Mouse (Mus musculus) monocyte, adult 2 months (primary cell): ENCODE results near the gene Gm21409.
"Not testable (repeated sequence)": the region's sequence is repeated elsewhere in the genome, so short reads cannot be mapped to it uniquely, and the experiment has no call there.

Experiments used
- DNase-seq, 2 experiments: peaks; one replicate each; pipeline ENCODE4 v3.0.0; 2022; ENCODE audit warnings: low spot score in 2 of 2, low read depth in 1 of 2

The Gm21409 gene

DNA sequence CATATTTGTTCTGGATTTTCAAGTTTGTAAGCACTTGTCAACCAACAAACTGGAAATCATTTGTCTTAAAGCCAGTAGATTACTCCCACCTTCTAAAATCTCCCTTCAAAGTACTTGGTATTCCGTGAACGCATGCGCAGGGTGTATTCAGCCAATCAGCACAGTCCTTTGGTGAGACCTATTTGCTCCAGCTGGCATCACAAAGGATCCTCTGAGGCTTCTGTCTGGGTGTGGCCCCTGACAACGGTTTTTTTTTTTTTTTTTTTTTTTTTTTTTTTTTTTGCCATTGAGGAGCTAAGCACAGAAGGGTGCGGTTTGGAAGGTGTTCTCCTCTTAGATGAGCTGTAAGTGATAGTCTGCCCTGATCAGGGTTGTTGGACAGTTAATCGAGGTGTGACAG lies at the start of gene Gm21409:
Gm21409 (plus strand) TSS at position 301 of the 400 bp plus-strand sequence.
- not testable (repeated sequence) for DNase-seq
